Mouse (Mus musculus): ENCODE measurements at regions not wholly inside any gene's neighbourhood (a gene's known extent, or its start where the extent isn't known, plus 50 kb on each side); places are given as distances from the start of the nearest gene placed in this dataset.

DNA sequence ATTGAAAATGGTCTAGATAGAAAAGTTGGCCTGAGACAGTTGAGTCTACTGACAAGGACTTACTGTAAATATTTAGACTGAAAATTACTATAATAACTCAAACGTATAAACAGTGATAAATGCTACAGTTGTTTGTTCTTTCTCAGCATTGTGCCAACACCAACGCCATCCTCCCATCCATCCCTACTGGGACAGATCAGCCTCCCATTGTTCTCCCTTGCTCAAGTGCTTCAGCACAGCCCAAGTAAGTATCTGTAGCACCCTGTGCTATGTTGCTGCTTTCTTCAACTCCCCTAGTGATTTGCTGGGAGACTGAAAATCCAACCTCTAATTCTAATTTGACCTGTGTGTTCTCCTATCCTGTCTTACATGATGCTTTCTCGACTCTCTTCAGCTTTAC is 358.1 kb upstream of the Plxna2 start:
- TF ChIP-seq POLR2A (IDR thresholded peaks at IDR 0.05; ENCODE audit: low read depth, low read length) (no peak), CTCF (IDR thresholded peaks at IDR 0.05; ENCODE audit: extremely low read depth, insufficient read length, insufficient replicate concordance, low read depth, low read length) (no peak)

All from small intestine, adult 2 months (tissue).